Mouse (Mus musculus) spleen, adult 2 months (tissue): ENCODE measurements around the gene Atxn1. TPM values are rescaled to one million over a fixed set of nuclear protein-coding genes. Genes with fewer than 3 reads are reported as not detected.

Source experiments
- DNase-seq, 2 experiments: peaks; one replicate each; pipeline versions ENCODE4 v3.0.0 to v3.0.0-alpha.2; 2012 to 2021; ENCODE audit warnings: low spot score in 2 of 2, low read depth in 1 of 2
- H3K27ac ChIP-seq: fragments of 200-500 bp; 2 replicates; pipeline ENCODE4 v1.5.1; 2012; ENCODE audit warnings: low read length, inconsistent platforms; ENCODE audit not compliant: insufficient read depth
- H3K27me3 ChIP-seq: fragments of 200-500 bp; 2 replicates; pipeline ENCODE4 v1.6.1; 2012; ENCODE audit warnings: mild to moderate bottlenecking, moderate library complexity, low read length, inconsistent platforms; ENCODE audit not compliant: control insufficient read depth, insufficient read depth
- H3K36me3 ChIP-seq: fragments of 200-500 bp; 2 replicates; pipeline ENCODE4 v1.6.1; 2012; ENCODE audit warnings: mild to moderate bottlenecking, low read length, inconsistent platforms; ENCODE audit not compliant: control insufficient read depth, insufficient read depth
- H3K4me1 ChIP-seq: fragments of 200-500 bp; 2 replicates; pipeline ENCODE4 v1.6.1; 2011; ENCODE audit warnings: inconsistent platforms; ENCODE audit not compliant: control insufficient read depth, insufficient read depth, insufficient read length
- H3K4me3 ChIP-seq: fragments of 200-500 bp; 2 replicates; pipeline ENCODE4 v1.5.1; 2011; ENCODE audit warnings: mild to moderate bottlenecking, inconsistent platforms; ENCODE audit not compliant: insufficient read depth, insufficient read length; ENCODE audit errors: extremely low read depth
- CTCF ChIP-seq: fragments of 200-500 bp; IDR thresholded peaks from 2 replicates; pipeline ENCODE4 v1.5.1; 2011; ENCODE audit warnings: mild to moderate bottlenecking, inconsistent platforms; ENCODE audit not compliant: insufficient read depth, insufficient read length, insufficient replicate concordance; ENCODE audit errors: extremely low read depth
- POLR2A ChIP-seq: fragments of 200-500 bp; IDR thresholded peaks from 2 replicates; pipeline ENCODE4 v1.6.1; 2011; ENCODE audit warnings: low read depth, low read length, inconsistent platforms
- WGBS: fragments of 180-500 bp; shearing (Covaris S2); methylation state at CpG from one replicate; pipeline ENCODE4 v1.1.7; 2018; 5-methylcytosine and 5-hydroxymethylcytosine counted together
- polyA plus RNA-seq: library from polyadenylated mRNA; depleted of rRNA; stranded (reverse); fragments of >200 nt; gene quantifications from 2 replicates; pipeline ENCODE4 v1.2.3, GENCODE M21; 2012

The Atxn1 gene
- polyA plus RNA-seq, 1 experiment, result 10.6 TPM

DNA sequence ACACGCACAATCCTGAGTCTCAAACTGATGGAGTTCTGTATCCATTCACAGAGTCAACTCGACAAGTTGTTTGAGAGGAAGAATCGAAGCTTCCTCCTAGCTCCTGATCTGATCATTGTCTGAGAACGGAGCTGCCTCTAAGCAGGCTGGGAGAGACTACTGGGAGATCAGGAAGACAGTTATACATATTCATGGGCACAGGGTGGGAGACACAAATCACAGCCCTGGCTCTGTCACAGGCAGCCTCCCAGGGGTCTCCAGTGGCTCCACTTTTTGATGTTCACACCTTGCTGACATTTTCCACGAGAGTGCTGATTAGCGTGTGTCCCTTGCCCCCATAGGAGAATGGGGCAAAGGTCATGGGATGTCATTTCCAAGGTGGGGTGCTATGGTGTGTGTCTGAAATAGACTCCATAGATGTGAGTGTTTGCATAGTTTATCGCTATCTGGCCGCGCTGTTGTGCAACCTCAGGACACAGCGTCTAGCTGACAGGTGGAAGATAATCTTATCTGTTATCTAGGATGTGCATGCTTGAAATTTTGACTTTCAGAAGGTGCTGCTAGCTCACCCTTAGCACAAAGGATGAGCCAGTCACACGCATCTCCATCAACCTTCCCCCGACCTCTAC is 105.6 kb downstream of the Atxn1 start:
- Histone ChIP-seq H3K4me3 (no peak overlapping the region), H3K36me3 (no peaks in the 10 kb centered on the region), H3K4me1 (peaks cover 6% of the 10 kb centered on the region; the same call in 1 of the 2 replicates), H3K27ac (no peak overlapping the region), H3K27me3 (no peaks in the 10 kb centered on the region)
- WGBS, result 89% methylated on average over 12 of the region's 12 CpGs
- TF ChIP-seq POLR2A (no peak), CTCF (no peak)
- DNase-seq, result no peak

DNA sequence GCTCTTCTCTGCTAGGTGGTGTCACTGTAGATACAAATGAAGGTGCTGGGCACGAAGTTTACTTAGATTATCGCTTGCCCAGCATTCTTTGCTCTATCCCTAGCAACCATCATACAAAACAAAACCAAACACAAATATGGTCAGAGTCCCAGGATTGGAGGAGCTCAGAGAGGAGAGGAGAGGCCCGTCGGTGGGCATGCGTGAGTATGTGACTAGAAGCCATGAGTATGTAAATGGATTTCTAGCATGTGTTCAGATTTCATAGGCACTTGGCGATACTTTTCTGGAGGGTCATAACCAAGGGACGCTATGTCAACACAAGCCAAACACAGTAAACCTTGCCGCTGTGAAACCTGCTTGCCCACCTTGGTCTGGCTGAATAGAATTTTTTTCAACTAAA is 107.4 kb downstream of the Atxn1 start:
- Histone ChIP-seq H3K27ac (no peak overlapping the region), H3K36me3 (no peaks in the 10 kb centered on the region), H3K4me3 (no peak overlapping the region), H3K4me1 (peaks cover 6% of the 10 kb centered on the region; the same call in 1 of the 2 replicates), H3K27me3 (no peaks in the 10 kb centered on the region)
- no peak for TF ChIP-seq CTCF
- no peak for TF ChIP-seq POLR2A
- WGBS, result 94% methylated on average over 8 of the region's 8 CpGs
- no peak for DNase-seq

DNA sequence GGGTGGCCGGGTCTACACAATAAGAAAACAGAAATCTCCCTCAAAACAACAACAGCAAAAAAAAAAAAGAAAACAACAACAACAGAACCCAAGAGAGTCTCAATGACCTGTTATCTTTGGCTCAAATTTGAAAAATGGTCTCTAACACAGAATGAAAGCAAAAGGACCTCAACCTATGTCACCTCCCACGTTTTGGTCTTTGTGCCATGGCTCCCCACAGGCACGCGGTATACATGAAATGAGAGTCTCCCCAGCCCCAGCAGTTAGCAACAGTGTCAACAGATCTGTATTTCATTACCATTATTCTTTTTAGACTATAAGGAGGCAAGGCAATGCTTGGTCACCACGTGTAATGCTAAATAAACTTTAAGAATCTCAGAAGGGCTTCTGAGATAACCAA is 110.3 kb downstream of the Atxn1 start:
- no peak for TF ChIP-seq POLR2A
- TF ChIP-seq CTCF, result no peak
- peaks cover 8% of the 10 kb centered on the region; the same call in 1 of the 2 replicates for H3K4me1 ChIP-seq
- WGBS, result 88% methylated on average over 5 of the region's 5 CpGs

DNA sequence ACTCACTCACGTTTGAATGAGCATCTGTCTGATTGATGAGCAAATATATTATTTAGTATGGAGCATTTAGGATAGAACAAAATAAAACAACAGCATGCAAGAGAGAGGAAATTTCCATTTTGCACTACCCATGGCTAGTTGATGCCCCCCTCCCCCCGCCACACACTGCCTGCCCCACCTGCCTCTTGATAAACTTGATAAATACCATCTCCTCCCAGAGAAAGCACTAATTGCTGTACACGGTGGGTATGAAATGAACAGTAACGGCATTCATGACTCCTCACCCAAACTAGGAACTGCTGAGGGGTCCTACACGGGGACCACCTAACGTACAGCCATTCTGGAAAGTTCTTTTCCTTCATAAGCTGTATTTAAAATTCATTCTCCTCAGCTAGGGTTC is 111.1 kb downstream of the Atxn1 start:
- WGBS, result 82% methylated on average over 6 of the region's 6 CpGs
- Histone ChIP-seq H3K36me3 (no peaks in the 10 kb centered on the region), H3K27ac (no peak overlapping the region), H3K4me3 (no peak overlapping the region), H3K4me1 (peaks cover 10% of the 10 kb centered on the region; the same call in 1 of the 2 replicates), H3K27me3 (no peaks in the 10 kb centered on the region)
- no peak for DNase-seq
- TF ChIP-seq CTCF (no peak), POLR2A (no peak)

More for the DNA sequence above, 110.3 kb downstream of the Atxn1 start:
- DNase-seq, result no peak
- no peaks in the 10 kb centered on the region for H3K36me3 ChIP-seq
- no peak overlapping the region for H3K4me3 ChIP-seq
- H3K27ac ChIP-seq, result no peak overlapping the region
- H3K27me3 ChIP-seq, result no peaks in the 10 kb centered on the region

DNA sequence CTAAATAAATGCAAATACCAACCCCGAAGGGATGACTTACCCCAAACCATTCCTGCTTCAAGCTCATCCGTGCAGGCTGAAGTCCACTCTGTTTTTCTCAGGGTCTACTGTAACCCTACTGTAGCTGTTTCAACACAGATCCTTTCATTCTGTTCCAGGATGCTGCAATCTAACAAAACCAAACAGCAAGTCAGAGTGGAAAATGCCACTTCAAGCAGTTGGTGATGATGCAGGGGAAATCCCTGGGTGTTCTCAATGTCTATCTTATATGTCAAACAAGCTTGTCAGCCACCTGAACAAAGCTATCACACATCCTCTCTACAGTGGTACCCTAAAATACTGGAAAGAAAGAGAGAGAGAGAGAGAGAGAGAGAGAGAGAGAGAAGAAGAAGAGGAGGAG is 112.5 kb downstream of the Atxn1 start:
- Histone ChIP-seq H3K27ac (no peak overlapping the region), H3K4me3 (no peak overlapping the region), H3K27me3 (no peaks in the 10 kb centered on the region), H3K4me1 (peaks cover 10% of the 10 kb centered on the region; the same call in 1 of the 2 replicates), H3K36me3 (no peaks in the 10 kb centered on the region)
- 75% methylated on average over 2 of the region's 2 CpGs for whole genome bisulfite sequencing
- TF ChIP-seq POLR2A (no peak), CTCF (no peak)
- DNase-seq, result no peak

DNA sequence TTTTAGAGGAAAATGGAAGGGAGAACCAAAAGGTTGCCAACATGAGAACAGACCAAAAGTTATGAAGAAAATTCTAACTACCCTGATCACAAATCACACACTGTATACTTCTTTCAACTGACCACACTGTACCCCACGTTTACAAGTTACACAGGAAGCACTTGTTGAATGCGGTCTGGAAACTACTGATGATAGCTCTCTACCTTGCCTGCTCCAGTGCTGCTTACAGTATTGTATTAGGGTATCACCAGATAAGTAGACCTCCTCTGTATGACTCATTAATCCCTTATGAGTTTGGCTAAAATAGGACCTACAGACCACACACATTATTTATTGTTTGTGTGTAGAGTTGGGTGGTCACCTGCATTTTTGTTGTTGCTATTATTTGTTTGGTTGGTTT is 113.1 kb downstream of the Atxn1 start:
- H3K27ac ChIP-seq, result no peak overlapping the region

DNA sequence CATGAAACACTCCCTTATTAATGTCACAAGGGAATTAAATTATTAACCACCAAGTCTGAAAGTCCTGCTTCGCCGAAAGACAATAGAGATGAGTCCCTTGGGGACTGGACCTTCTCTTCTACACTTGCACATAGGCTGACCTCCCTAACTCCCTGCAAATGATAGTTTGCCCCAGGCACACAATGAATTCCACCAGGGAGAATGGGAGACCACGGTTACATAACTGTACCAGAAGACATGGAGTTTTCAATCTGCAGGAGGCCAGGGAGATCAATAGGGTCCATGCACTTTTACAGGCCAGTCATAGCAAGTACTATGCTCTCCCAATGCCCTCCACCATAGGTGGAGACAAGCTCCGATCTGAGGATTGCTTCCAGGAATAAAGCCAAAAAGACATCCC is 113.7 kb downstream of the Atxn1 start:
- H3K4me1 ChIP-seq, result peaks cover 9% of the 10 kb centered on the region; the same call in 1 of the 2 replicates
- 74% methylated on average over 4 of the region's 4 CpGs for WGBS
- DNase-seq, result no peak
- no peak for TF ChIP-seq CTCF
- no peak for TF ChIP-seq POLR2A
- no peaks in the 10 kb centered on the region for H3K27me3 ChIP-seq
- no peak overlapping the region for H3K4me3 ChIP-seq
- H3K27ac ChIP-seq, result no peak overlapping the region
- no peaks in the 10 kb centered on the region for H3K36me3 ChIP-seq

More for the DNA sequence above, 113.1 kb downstream of the Atxn1 start:
- TF ChIP-seq CTCF, result no peak
- Histone ChIP-seq H3K4me1 (peaks cover 10% of the 10 kb centered on the region; the same call in 1 of the 2 replicates), H3K4me3 (no peak overlapping the region), H3K27me3 (no peaks in the 10 kb centered on the region), H3K36me3 (no peaks in the 10 kb centered on the region)
- WGBS, result 54% methylated on average over 2 of the region's 2 CpGs
- DNase-seq, result no peak
